Mouse (Mus musculus) ovary, postnatal 14 days (tissue): ENCODE measurements around the gene Vmn1r16.
"Not testable (repeated sequence)": the region's sequence is repeated elsewhere in the genome, so short reads cannot be mapped to it uniquely, and the experiment has no call there.

ENCODE experiments used
- DNase-seq: peaks from one replicate; pipeline ENCODE4 v3.0.0; 2022; ENCODE audit warnings: low spot score

Gene Vmn1r16

GRCm38 (mm10) chr6:57329394-57329793 lies at the start of gene Vmn1r16:
Gene Vmn1r16, minus strand, starts transcription at chr6:57329494.
- no peak for DNase-seq

GRCm38 (mm10) chr6:57367496-57367895 lies 38.2 kb upstream of the Vmn1r16 start:
- no peak for DNase-seq

GRCm38 (mm10) chr6:57365866-57366265 lies 36.6 kb upstream of the Vmn1r16 start:
- DNase-seq = not testable (repeated sequence)

GRCm38 (mm10) chr6:57363627-57364026 lies 34.3 kb upstream of the Vmn1r16 start, which contains the start of gene Vmn1r17:
Gene Vmn1r17, minus strand, starts transcription at chr6:57363727.
- no peak for DNase-seq

GRCm38 (mm10) chr6:57356864-57357263 lies 27.6 kb upstream of the Vmn1r16 start:
- DNase-seq = no peak

GRCm38 (mm10) chr6:57326176-57326575 lies 3.1 kb downstream of the Vmn1r16 start:
- DNase-seq = no peak

- no peak for DNase-seq
These were observed 50.3 kb downstream of the Vmn1r16 start for GRCm38 (mm10) chr6:57278952-57279351.

- DNase-seq = no peak
These were observed 56.8 kb downstream of the Vmn1r16 start for GRCm38 (mm10) chr6:57272517-57272916.

- DNase-seq = no peak
These were observed 57.4 kb downstream of the Vmn1r16 start for GRCm38 (mm10) chr6:57271881-57272280.
